Mouse (Mus musculus) MEL (cell line): ENCODE measurements around the gene Slamf7. TPM values are rescaled to one million over a fixed set of nuclear protein-coding genes. Genes with fewer than 3 reads are reported as not detected.
A peak's percentile ranks its signal among the peaks of the same experiment; 100 is the strongest.

Source experiments
- DNase-seq: peaks from one replicate; pipeline ENCODE4 v3.0.0; 2011; ENCODE audit warnings: low read depth, low spot score
- H3K27ac ChIP-seq: 2 replicates; pipeline ENCODE4 v1.5.1; 2012; ENCODE audit warnings: low read depth, mild to moderate bottlenecking, control low read depth, low read length, moderate library complexity; ENCODE audit not compliant: control insufficient read depth
- H3K27me3 ChIP-seq, 2 experiments: fragments of 150-350 bp in 1 of 2; sonication (generic) in 1 of 2; 2 replicates each; pipeline ENCODE4 v1.6.1; 2012; ENCODE audit warnings: low read length in 2 of 2, mild to moderate bottlenecking in 2 of 2, improper control_type of control experiment in 1 of 2, moderate library complexity in 1 of 2; ENCODE audit not compliant: insufficient read depth in 2 of 2, control insufficient read depth in 1 of 2
- H3K36me3 ChIP-seq, 2 experiments: 2 replicates each; pipeline ENCODE4 v1.6.1; 2012 to 2014; ENCODE audit warnings: low read length in 2 of 2, improper control_type of control experiment in 1 of 2, inconsistent platforms in 1 of 2, mild to moderate bottlenecking in 1 of 2; ENCODE audit not compliant: insufficient read depth in 2 of 2, control insufficient read depth in 1 of 2
- H3K4me1 ChIP-seq, 2 experiments: fragments of 150-350 bp in 1 of 2; sonication (generic) in 1 of 2; 2 replicates each; pipeline ENCODE4 v1.6.1; 2012; ENCODE audit warnings: low read length in 2 of 2, improper control_type of control experiment in 1 of 2, mild to moderate bottlenecking in 1 of 2; ENCODE audit not compliant: insufficient read depth in 2 of 2, control insufficient read depth in 1 of 2
- H3K4me3 ChIP-seq, 2 experiments: fragments of 150-350 bp in 1 of 2; sonication (generic) in 1 of 2; 2 replicates each; pipeline ENCODE4 v1.5.1; 2012; ENCODE audit warnings: low read depth in 2 of 2, low read length in 2 of 2, mild to moderate bottlenecking in 2 of 2, moderate library complexity in 2 of 2, control low read depth in 1 of 2, improper control_type of control experiment in 1 of 2; ENCODE audit not compliant: control insufficient read depth in 1 of 2, insufficient read depth in 1 of 2
- H3K79me2 ChIP-seq: 2 replicates; pipeline ENCODE4 v1.6.1; 2012; ENCODE audit warnings: mild to moderate bottlenecking, low read length, moderate library complexity; ENCODE audit not compliant: control insufficient read depth, poor library complexity, insufficient read depth
- H3K9ac ChIP-seq: 2 replicates; pipeline ENCODE4 v1.6.1; 2012; ENCODE audit warnings: low read depth, mild to moderate bottlenecking, control low read depth, low read length, moderate library complexity; ENCODE audit not compliant: control insufficient read depth, poor library complexity, severe bottlenecking
- H3K9me3 ChIP-seq: fragments of 150-350 bp; sonication (generic); replicated peaks from 2 replicates; pipeline ENCODE4 v1.6.1; 2012; ENCODE audit warnings: mild to moderate bottlenecking, low read length, improper control_type of control experiment, moderate library complexity; ENCODE audit not compliant: insufficient read depth
- BHLHE40 ChIP-seq: IDR thresholded peaks from 2 replicates; pipeline ENCODE4 v1.6.1; 2012; ENCODE audit warnings: low read depth, mild to moderate bottlenecking, inconsistent platforms, low read length, improper control_type of control experiment, borderline replicate concordance
- ETS1 ChIP-seq: IDR thresholded peaks from 2 replicates; pipeline ENCODE4 v1.6.1; 2012; ENCODE audit warnings: low read depth, mild to moderate bottlenecking, inconsistent platforms, low read length, improper control_type of control experiment, moderate library complexity
- GABPA ChIP-seq: IDR thresholded peaks from 2 replicates; pipeline ENCODE4 v1.6.1; 2012; ENCODE audit warnings: low read depth, mild to moderate bottlenecking, inconsistent platforms, low read length, improper control_type of control experiment, moderate library complexity
- MAX ChIP-seq: IDR thresholded peaks from 2 replicates; pipeline ENCODE4 v1.6.1; 2011; ENCODE audit warnings: low read length, improper control_type of control experiment
- MAZ ChIP-seq: IDR thresholded peaks from 2 replicates; pipeline ENCODE4 v1.6.1; 2012; ENCODE audit warnings: low read depth, mild to moderate bottlenecking, inconsistent platforms, low read length, improper control_type of control experiment
- MEF2A ChIP-seq: IDR thresholded peaks from 2 replicates; pipeline ENCODE4 v1.6.1; 2014; ENCODE audit warnings: low read depth, mild to moderate bottlenecking, inconsistent platforms, low read length, improper control_type of control experiment; ENCODE audit not compliant: poor library complexity, insufficient replicate concordance, severe bottlenecking; ENCODE audit errors: extremely low read depth
- MXI1 ChIP-seq: IDR thresholded peaks from 2 replicates; pipeline ENCODE4 v1.6.1; 2011; ENCODE audit warnings: mild to moderate bottlenecking, low read depth, low read length, improper control_type of control experiment
- MYB ChIP-seq: IDR thresholded peaks from 2 replicates; pipeline ENCODE4 v1.6.1; 2011; ENCODE audit warnings: mild to moderate bottlenecking, low read depth, low read length, improper control_type of control experiment
- MYC ChIP-seq: IDR thresholded peaks from 2 replicates; pipeline ENCODE4 v1.6.1; 2011; ENCODE audit warnings: low read depth, mild to moderate bottlenecking, low read length, improper control_type of control experiment, moderate library complexity
- POLR2AphosphoS2 ChIP-seq: IDR thresholded peaks from 2 replicates; pipeline ENCODE4 v1.6.1; 2011; ENCODE audit warnings: low read length, improper control_type of control experiment
- RAD21 ChIP-seq: IDR thresholded peaks from 2 replicates; pipeline ENCODE4 v1.6.1; 2011; ENCODE audit warnings: mild to moderate bottlenecking, low read depth, low read length, improper control_type of control experiment
- RCOR1 ChIP-seq: IDR thresholded peaks from 2 replicates; pipeline ENCODE4 v1.6.1; 2012; ENCODE audit warnings: low read depth, mild to moderate bottlenecking, inconsistent platforms, low read length, improper control_type of control experiment
- UBTF ChIP-seq: IDR thresholded peaks from 2 replicates; pipeline ENCODE4 v1.6.1; 2012; ENCODE audit warnings: low read depth, mild to moderate bottlenecking, inconsistent platforms, low read length, improper control_type of control experiment, moderate library complexity, borderline replicate concordance; ENCODE audit not compliant: insufficient read depth
- USF1 ChIP-seq: IDR thresholded peaks from 2 replicates; pipeline ENCODE4 v1.6.1; 2014; ENCODE audit warnings: low read depth, mild to moderate bottlenecking, inconsistent platforms, low read length, improper control_type of control experiment, moderate library complexity
- USF2 ChIP-seq, 2 experiments: IDR thresholded peaks; 2 replicates each; pipeline ENCODE4 v1.6.1; 2011 to 2012; ENCODE audit warnings: improper control_type of control experiment in 2 of 2, low read length in 2 of 2, borderline replicate concordance in 1 of 2, inconsistent platforms in 1 of 2, low read depth in 1 of 2, mild to moderate bottlenecking in 1 of 2; ENCODE audit not compliant: insufficient read depth in 1 of 2
- ZC3H11A ChIP-seq: IDR thresholded peaks from 2 replicates; pipeline ENCODE4 v1.6.1; 2012; ENCODE audit warnings: low read depth, mild to moderate bottlenecking, inconsistent platforms, low read length, improper control_type of control experiment
- ZMIZ1 ChIP-seq: IDR thresholded peaks from 2 replicates; pipeline ENCODE4 v1.6.1; 2012; ENCODE audit warnings: low read depth, mild to moderate bottlenecking, inconsistent platforms, low read length, improper control_type of control experiment, moderate library complexity
- polyA plus RNA-seq, 2 experiments: library from polyadenylated mRNA; stranded (reverse) in 1 of 2; unstranded in 1 of 2; fragments of >175 nt in 1 of 2; fragments of >200 nt in 1 of 2; gene quantifications; 2 replicates each; pipeline versions ENCODE4 v1.2.1 to v1.2.4; 2012; ENCODE audit warnings: low replicate concordance in 2 of 2, low read depth in 1 of 2; ENCODE audit not compliant: insufficient read length in 2 of 2, insufficient read depth in 1 of 2, missing spikeins in 1 of 2
- total RNA-seq: library from RNA; depleted of rRNA; stranded (reverse); fragments of 300-350 nt; gene quantifications from 2 replicates; pipeline ENCODE4 v1.2.3, GENCODE M21; 2012

Slamf7 gene
- total and polyA plus RNA-seq, 3 experiments: not detected

DNA sequence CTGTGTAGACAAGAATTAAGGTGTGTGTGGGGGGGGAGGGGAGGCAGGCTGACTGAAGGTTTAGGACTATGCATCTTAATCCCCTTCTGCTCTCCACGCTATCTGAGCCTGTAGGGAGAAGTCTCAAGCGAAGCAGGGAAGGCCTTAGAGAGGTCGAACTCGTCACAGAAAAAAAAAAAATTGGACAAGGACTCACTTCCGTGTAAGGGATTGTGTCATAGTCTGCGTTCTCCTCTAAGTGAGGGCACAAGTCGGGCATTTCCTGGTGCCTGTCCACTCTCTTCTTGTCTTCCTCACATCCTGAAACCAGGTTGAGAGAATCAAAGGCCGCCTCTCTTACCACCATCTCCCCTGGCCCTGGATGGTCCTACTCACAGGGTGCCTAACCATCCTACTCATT, 15.7 kb downstream of the Slamf7 start:
- no peak for TF ChIP-seq ZMIZ1
- no peak for TF ChIP-seq RAD21
- TF ChIP-seq POLR2AphosphoS2: no peak
- TF ChIP-seq GABPA: no peak
- no peak for TF ChIP-seq ZC3H11A
- no peak for TF ChIP-seq RCOR1
- TF ChIP-seq MAZ: no peak
- TF ChIP-seq, all 39 proteins: peak for 0
- Histone ChIP-seq H3K4me1 (peaks cover 0 to 4% of the 10 kb centered on the region in 2 experiments; a peak in 2 of 4 replicates), H3K4me3 (no peak overlapping the region), H3K36me3 (no peaks in the 10 kb centered on the region), H3K27me3 (no peaks in the 10 kb centered on the region; a peak in 1 of 4 replicates), H3K27ac (no peak overlapping the region), H3K9ac (no peak overlapping the region), H3K9me3 (no peaks in the 10 kb centered on the region), H3K79me2 (no peaks in the 10 kb centered on the region)
- no peak for DNase-seq

DNA sequence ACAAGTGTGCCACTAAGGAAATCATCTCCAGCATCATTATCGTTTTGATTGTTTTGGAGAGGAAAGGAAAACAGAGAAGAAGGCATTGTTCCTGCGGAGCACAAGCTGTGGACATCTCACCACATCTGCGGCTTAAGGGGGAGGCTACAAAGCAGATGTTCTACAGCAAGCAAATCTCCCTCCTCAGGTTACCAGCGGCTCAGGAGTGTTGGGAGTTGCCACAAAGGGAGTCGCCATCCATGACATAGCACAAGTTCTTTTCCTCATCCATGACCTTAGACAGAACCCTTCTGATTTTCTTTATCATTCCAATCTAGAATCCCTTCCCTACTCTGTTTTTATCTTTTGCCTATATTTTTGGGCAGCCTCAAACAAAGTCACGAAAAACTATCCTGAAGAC, 17.1 kb downstream of the Slamf7 start:
- no peak for TF ChIP-seq ZMIZ1
- TF ChIP-seq, all 39 proteins: peak for 0
- Histone ChIP-seq H3K4me3 (no peak overlapping the region), H3K36me3 (peaks cover 0 to 9% of the 10 kb centered on the region in 2 experiments; a peak in 2 of 4 replicates), H3K9me3 (no peaks in the 10 kb centered on the region), H3K4me1 (peaks cover 4 to 8% of the 10 kb centered on the region in 2 experiments; a peak in 3 of 4 replicates), H3K27ac (no peak overlapping the region), H3K79me2 (no peaks in the 10 kb centered on the region), H3K27me3 (no peaks in the 10 kb centered on the region; a peak in 1 of 4 replicates), H3K9ac (no peak overlapping the region)
- DNase-seq: no peak

DNA sequence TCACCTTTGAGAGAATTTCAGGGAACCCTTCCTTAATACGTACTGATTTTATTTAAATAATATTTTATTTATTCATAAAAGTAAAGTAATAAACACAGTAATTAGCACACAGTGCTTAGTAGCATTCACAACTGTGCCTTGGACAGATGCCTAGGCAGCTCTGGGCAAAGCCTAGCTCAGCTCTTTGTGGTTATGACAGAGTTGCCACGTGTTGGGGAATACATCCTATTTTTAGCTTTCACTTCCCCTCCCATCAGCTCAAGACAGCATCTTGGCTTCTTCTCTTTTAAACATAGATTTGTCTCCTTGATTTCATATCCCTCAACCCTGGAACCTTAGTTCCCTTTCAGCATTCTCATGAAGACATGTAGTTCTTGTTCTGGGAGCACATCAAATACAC, 21.4 kb downstream of the Slamf7 start:
- H3K4me1 ChIP-seq: peaks cover 4% of the 10 kb centered on the region in 2 experiments; a peak in 3 of 4 replicates
- TF ChIP-seq ETS1: peak; percentile 71
- peak; percentile 64; the same call in 1 of the 2 replicates for TF ChIP-seq BHLHE40
- TF ChIP-seq MAX: peak; percentile 82
- peak; percentile 38; the same call in 1 of the 2 replicates for TF ChIP-seq RCOR1
- 0 out of 4 replicates have a peak, but pooled peaks of 1 of the 2 experiments have one; percentile 21 for TF ChIP-seq USF2 (IDR thresholded peaks at IDR 0.05; ENCODE audit: borderline replicate concordance in 1 of 2, insufficient read depth in 1 of 2, low read depth in 1 of 2, low read length in 2 of 2)
- peak; percentile 90 for TF ChIP-seq MEF2A
- TF ChIP-seq UBTF: no peak
- TF ChIP-seq USF1: peak; percentile 82
- TF ChIP-seq MYC: peak; percentile 88
- TF ChIP-seq MYB: no peak
- peak; percentile 72 for TF ChIP-seq MXI1
- TF ChIP-seq, all 39 proteins: peak for 9
- peak; percentile 63 for DNase-seq
- no peak overlapping the region for H3K4me3 ChIP-seq
- H3K27me3 ChIP-seq: no peaks in the 10 kb centered on the region; a peak in 1 of 4 replicates
- H3K9ac ChIP-seq: no peak overlapping the region
- no peak overlapping the region for H3K27ac ChIP-seq
- no peaks in the 10 kb centered on the region for H3K79me2 ChIP-seq
- H3K9me3 ChIP-seq: no peaks in the 10 kb centered on the region
- H3K36me3 ChIP-seq: peaks cover 0 to 10% of the 10 kb centered on the region in 2 experiments; a peak in 2 of 4 replicates
